Mouse (Mus musculus) lung, postnatal 4 days (tissue): ENCODE measurements around the gene Trem3.
A peak's percentile ranks its signal among the peaks of the same experiment; 100 is the strongest.

Experiments used
- DNase-seq, 2 experiments: peaks; one replicate each; pipeline ENCODE4 v3.0.0; 2021

The Trem3 gene

GRCm38 (mm10) chr17:48247221-48247928 is at the start of gene Trem3:
Gene Trem3 (plus strand): TSS chr17:48247777.
- DNase-seq, result peak; percentile 48 to 51

GRCm38 (mm10) chr17:48203086-48203485 is 44.5 kb upstream of the Trem3 start:
- DNase-seq, result peak in 1 of 2 experiments; percentile 2

GRCm38 (mm10) chr17:48212596-48212995 is 35.0 kb upstream of the Trem3 start:
- no peak for DNase-seq

- DNase-seq, result no peak
Measured at GRCm38 (mm10) chr17:48213511-48213910, 34.1 kb upstream of the Trem3 start.

- no peak for DNase-seq
Measured at GRCm38 (mm10) chr17:48215429-48215828, 32.1 kb upstream of the Trem3 start.

GRCm38 (mm10) chr17:48230680-48231079 is 16.9 kb upstream of the Trem3 start:
- peak; percentile 8 to 14 for DNase-seq

- peak; percentile 42 to 51 for DNase-seq
Measured at GRCm38 (mm10) chr17:48232518-48232917, 15.1 kb upstream of the Trem3 start, which contains the start of gene Trem1. Gene Trem1 (plus strand): TSS chr17:48232768.

GRCm38 (mm10) chr17:48233789-48234188 is 13.8 kb upstream of the Trem3 start:
- DNase-seq, result peak in 1 of 2 experiments; percentile 2

GRCm38 (mm10) chr17:48234550-48234949 is 13.0 kb upstream of the Trem3 start:
- no peak for DNase-seq

- DNase-seq, result no peak
Measured at GRCm38 (mm10) chr17:48235773-48236370, 11.7 kb upstream of the Trem3 start.

- DNase-seq, result no peak
Measured at GRCm38 (mm10) chr17:48237621-48238020, 10.0 kb upstream of the Trem3 start.

GRCm38 (mm10) chr17:48249039-48249438 is 1.5 kb downstream of the Trem3 start:
- no peak for DNase-seq

GRCm38 (mm10) chr17:48249501-48249900 is 1.9 kb downstream of the Trem3 start:
- DNase-seq, result no peak

- no peak for DNase-seq
Measured at GRCm38 (mm10) chr17:48250631-48251030, 3.1 kb downstream of the Trem3 start.

- DNase-seq, result no peak
Measured at GRCm38 (mm10) chr17:48256575-48256974, 9.0 kb downstream of the Trem3 start.

- no peak for DNase-seq
Measured at GRCm38 (mm10) chr17:48261868-48262267, 14.3 kb downstream of the Trem3 start.

- DNase-seq, result peak in 1 of 2 experiments; percentile 22
Measured at GRCm38 (mm10) chr17:48263741-48264362, 16.3 kb downstream of the Trem3 start, which contains the start of gene Treml4. Gene Treml4 (plus strand): TSS chr17:48264295.

- no peak for DNase-seq
Measured at GRCm38 (mm10) chr17:48264662-48265061, 17.1 kb downstream of the Trem3 start.

GRCm38 (mm10) chr17:48266138-48266537 is 18.6 kb downstream of the Trem3 start:
- no peak for DNase-seq

GRCm38 (mm10) chr17:48266610-48267304 is 19.2 kb downstream of the Trem3 start:
- no peak for DNase-seq

- no peak for DNase-seq
Measured at GRCm38 (mm10) chr17:48267591-48267990, 20.0 kb downstream of the Trem3 start.

GRCm38 (mm10) chr17:48268276-48268675 is 20.7 kb downstream of the Trem3 start:
- no peak for DNase-seq

GRCm38 (mm10) chr17:48269833-48270232 is 22.3 kb downstream of the Trem3 start:
- DNase-seq, result no peak
